Mouse (Mus musculus) WW6 (cell line): ENCODE data around the gene Adamts10.

Source experiments
- DNase-seq: peaks from one replicate; pipeline ENCODE4 v3.0.0-alpha.2; 2013; ENCODE audit warnings: low read depth, low spot score

Gene Adamts10

DNA sequence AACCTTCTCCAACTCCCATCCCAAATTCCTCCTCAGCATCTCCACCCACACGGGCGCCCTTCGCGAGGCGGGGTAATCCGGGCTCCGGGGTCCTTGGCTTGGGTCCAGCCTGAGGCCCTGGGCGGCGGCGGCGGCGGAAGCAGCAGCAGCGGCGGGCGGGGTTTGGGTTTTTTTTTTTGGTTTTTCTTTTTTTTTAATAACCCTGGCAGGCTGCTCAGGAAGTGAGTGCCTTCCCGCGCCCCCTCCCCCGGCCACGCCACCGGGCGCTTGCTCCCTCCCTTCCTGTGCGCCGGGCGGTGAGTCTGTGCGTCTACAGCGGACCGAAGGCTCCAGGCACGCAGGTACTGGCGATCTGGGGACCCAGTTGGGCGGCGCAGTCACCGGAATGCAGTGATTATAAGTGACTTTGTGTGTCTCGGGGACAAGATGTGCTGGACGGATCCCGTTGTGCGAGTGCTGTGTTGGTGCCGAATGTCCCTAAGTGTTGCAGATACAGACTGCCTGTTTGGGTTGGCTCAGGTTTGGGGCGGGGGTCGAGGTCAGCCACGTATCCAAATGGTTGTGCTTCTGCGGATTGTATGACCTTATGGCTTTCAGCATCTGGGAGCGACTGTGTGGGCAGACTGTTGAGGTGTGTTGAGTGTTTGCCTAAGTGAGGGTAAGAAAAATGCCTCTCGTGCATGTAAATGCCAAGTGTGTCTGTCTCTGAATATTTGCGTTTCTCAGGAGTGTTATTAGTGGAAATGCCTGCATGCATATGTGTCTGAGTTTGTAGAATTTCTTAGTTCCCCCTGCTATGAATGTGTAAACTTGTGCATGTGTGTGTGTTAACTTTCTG lies at the start of gene Adamts10:
Gene Adamts10 (plus strand): TSS at position 287 of the 838 bp plus-strand sequence.
- DNase-seq: no peak

DNA sequence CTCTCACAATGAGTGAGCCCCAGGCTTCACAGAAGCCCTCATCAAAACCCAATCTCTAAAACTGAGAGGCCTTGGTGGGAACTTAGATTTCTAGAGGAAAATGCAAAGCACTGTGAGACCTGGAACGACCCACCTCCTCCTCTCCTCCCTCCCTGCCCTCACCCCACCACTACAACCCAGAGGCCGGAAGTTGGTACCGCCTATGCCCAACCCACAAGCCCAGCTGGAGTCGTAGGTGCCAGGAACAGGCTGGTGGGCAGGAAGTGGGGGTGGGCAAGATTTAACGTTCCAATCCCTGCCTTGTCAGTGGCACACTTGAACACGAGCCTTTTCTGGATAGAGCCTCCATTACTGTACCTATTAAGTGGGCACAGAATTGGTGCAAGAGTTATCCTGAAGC lies 40.0 kb upstream of the Adamts10 start:
- DNase-seq: no peak

DNA sequence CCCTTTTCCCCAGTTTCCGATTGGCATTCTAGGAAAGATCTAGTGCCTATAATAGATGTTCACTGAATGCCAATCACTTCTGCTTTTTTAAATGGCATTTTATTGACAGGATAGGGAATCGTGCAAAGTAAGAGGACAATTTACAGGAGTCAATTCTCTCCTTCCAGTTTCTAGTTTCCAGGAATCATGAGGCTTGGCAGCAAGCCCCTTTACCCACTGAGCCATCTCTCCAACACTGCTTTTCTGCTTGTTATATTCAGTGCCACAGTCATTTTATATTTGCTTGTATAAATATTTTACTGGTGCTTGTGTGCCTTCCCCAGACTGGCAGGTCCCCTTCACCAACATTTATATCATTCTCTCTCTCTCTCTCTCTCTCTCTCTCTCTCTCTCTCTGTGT lies 36.8 kb upstream of the Adamts10 start:
- no peak for DNase-seq

DNA sequence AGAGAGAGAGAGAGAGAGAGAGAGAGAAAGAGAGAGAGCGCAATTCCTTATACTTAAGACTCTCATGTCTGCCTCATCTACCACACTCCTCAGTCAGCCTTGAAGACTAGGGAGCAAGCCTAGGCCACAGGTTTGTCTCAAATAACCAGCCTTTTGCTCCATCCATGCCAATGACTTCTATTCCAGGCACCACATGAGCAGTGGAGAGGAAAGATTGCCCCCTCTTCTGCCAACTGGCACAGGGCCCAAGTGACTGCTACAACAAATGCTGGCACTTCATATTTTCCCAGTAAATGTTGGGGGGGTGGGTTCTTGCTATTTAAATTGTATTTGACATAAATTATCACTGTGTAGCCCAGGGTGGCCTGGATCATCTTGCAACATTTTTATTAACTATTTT lies 36.4 kb upstream of the Adamts10 start:
- DNase-seq: no peak

DNA sequence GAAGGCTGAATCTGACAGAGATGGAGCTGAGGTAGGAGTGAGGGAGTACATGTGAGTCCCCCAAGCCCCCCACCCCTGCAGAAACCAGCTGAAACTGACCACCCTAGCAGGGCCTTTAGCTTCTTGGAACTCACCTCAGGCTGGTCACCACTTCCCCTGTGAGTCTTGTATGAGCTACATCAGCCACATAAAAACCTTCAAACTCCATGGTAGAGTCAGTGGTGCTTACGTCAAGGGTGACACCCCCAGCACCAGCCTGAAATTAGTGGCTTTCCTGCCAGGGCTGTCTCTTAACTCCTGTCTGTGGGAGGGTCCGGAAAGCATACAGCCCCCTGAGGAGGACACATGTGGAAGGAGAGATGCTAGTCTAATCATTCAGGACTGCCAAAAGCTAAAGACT lies 32.6 kb upstream of the Adamts10 start:
- no peak for DNase-seq

DNA sequence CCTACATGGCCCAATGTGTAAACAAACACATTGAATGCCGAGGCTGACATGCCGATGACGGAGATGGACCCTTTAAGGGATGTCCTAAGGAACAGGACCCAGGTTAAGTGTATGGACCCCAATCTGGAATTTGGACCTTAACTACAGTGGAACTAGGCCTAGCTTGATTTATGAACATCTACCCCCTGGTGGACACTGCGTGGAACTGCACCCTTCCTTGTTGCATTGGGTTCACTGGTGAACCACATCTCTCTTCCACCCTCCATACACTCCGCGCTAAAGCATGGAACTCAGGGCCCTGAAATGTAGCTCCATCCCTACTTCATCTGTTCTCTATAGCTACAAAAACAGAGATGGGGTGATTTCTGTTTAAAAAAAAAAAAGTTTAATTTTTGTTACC lies 30.9 kb upstream of the Adamts10 start:
- peak; percentile 45 for DNase-seq

DNA sequence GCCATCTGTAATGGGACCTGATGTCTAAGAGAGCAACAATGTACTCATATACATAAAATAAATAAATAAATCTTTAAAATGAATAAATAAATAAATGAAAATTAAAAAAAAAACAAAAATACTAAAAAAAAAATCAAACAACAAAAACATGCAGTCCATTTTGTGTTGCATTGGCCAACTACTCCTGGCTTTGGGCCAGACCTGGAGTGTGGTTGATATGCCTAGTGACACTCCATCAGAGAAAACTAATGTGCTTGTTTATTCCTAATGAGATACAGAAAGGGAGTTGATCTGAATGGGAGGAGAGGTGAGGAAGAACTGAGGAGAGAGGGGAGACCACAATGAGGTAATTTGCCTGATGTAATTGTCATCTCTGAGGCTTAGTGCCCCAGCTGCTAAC lies 29.4 kb upstream of the Adamts10 start:
- no peak for DNase-seq

DNA sequence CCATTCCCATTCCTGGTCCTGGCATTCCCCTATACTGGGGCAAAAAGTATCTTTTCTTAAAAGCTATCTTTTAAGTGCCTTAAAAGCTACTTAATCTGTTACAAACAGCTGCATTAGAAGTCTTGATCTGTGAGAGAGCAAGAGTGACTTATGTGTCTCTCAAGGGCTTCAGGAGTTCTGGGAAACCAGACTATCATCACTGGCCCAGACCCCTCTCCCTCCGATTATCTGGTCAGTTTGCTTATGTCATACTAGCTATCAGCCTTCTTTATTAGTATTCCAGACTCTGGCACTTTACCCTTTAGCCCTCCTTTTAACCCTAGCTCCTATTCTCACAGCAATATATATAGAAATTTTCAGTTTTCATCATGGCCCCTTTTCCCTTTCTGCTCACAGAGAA lies 25.1 kb upstream of the Adamts10 start:
- DNase-seq: no peak

DNA sequence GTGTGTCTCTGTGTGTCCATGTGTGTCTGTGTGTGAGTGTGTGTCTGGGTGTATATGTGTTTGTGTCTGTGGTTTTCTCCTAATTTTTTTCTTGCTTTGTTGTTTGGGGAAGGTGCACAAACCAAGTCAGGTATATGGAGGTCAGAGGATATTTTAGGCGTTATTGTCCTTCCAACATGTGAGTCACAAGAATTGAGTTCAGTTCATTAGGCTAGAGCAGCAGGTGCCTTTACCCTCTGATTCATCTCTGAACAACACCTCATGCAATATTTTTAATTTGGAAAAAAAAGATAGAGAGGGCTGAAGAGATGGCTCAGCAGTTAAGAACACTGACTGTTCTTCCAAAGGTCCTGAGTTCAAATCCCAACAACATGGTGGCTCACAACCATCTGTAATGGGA lies 15.6 kb upstream of the Adamts10 start:
- DNase-seq: no peak

DNA sequence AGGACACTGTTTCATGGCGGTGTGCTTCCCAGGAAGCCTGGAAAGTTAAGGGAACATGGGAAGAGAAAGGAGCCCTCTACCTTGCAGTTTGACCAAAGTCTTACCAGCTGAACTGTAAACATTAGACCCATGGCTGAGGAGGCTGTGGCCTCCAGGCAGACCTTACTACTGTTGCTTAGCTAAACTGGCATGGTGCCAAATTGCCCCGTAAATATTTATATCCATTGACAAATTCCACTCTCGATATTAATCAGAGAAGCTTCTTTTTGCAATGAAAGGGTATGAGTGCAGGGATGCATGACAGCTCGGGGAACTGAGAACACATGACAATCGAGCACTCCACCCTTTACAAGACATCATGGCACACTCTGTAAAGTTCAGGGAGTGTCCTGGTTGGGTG lies 13.8 kb upstream of the Adamts10 start:
- no peak for DNase-seq

DNA sequence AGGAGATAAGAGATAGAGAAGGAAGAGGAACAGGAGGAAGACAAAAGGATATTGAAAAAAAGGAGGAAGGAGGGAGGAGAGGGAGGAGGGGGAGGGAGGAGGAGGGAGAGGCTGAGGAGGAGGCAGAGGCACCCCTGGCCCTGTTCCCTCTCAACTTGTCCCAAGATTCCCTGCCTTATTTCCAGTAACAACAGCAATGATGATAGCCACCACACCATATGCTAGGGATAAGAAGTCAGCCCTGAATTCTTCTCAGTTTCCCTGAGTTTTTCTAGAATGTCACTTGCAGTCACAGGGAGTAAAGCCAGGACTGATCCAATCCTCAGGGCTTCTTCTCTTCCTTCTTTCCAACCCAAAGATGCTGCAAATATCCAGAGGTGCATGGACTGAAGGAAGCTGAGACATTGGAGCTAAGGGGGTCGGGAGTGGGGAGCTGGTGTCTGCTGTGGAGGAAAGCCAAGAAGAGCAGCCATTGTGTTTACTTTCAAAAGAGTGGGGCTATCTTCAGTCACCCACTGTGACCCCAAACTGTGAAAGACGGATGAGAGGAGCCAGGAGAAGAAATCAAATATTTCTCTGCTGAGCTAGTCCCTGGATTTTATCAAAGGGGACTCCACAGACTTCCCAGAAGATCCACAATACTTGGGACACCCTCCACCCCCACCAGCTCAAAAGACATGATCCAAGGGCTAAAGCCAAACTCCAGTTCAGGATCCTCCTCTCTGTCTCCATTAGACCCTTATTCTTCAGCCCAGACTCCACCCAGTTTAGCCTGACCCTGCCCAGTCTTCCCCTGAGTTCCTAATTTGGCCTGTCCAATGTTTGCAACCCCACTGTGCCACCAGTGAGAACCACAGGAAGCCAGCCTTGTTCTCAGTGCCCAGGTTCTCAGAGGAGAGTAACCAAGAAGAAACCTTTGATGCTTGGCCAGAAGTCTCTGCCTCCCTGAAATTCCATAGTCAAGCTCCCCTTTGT lies 11.3 kb upstream of the Adamts10 start:
- no peak for DNase-seq

DNA sequence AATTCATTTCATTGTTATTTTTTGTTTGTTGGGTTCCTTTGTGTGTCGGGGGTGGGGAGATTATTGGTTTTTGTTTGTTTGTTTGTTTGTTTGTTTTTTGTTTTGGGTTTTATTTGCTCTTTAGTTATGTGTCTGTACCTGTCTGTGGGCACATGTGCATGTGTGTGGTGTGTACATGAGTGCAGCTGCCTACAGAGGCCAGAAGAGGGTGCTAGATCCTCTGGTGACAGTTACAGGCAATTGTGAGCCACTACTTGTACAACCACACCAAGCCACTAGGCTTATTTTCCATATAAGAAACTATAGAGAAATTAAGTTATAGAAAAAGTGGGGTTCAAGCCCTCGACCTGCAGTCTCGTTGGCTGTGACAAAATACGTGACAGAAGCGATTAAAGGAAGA lies 10.1 kb upstream of the Adamts10 start:
- no peak for DNase-seq

DNA sequence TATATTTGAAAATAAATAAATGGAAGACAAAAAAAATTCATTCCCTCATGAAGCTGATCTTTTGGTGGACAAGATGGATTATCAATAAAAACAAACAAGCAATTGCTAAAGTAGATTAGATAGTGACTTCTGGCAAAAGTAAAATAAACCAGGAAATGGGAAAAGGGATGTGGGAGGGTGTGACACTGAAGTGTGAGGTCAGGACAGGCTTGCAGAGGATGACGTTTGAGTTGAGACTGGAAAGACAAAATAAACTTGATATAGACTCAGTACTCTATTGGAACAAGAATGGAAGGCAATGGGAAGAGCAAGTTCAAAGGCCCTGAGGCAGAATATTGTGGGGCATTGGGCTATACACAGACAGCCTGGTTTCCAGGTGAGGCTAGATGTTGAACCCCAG lies 3.6 kb upstream of the Adamts10 start:
- DNase-seq: no peak

DNA sequence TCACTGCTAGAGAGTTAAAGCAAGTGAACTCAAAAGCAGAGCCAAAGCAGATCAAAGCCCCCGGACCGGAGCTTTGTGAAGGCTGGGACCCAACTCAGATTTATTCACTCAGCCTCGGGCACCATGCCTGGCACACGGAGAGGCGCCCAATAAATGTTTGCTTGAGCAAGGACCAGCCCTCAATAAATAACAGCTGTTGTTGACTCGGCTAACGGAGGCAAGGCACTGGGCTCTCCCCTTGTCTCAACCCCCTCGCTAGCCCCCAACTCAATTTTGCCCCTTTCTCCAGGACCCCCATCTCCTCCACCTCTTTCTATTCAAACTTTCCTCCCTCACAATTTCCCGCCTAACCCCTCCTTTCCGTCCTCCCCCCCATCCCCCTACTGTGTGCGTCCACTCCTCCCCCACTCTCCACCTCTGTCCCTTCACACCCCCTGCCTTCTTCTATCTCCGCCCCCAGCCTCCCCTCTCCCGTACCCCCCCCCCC lies 530 bp upstream of the Adamts10 start:
- DNase-seq: no peak

DNA sequence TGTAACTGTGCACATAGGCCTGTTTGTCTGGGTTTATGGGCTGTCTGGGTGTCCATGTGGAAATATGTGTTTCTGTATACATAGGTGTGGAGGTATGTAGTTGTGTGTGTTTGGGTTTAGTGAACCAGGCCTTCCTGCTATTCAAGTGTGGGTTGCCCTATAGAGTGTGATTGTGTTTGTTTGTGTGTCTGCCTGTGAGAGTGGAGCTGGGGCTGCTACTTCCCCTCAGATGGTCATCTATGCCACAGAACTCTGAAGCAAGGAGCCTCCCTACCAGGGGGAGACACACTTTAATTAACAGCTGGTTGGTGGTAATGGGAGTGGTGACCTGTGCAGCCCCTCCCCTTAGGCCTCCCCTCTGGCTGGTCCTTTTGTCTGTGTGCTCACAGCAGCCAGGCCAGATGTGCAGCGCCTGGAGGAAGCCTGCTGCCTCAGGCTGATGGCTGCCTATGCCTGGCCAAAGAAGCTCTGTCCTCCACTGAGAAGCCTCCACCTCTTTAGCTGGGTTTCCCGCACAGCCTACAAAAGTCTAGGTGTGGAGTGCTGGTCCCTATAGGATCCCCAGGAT lies 886 bp downstream of the Adamts10 start:
- DNase-seq: no peak

DNA sequence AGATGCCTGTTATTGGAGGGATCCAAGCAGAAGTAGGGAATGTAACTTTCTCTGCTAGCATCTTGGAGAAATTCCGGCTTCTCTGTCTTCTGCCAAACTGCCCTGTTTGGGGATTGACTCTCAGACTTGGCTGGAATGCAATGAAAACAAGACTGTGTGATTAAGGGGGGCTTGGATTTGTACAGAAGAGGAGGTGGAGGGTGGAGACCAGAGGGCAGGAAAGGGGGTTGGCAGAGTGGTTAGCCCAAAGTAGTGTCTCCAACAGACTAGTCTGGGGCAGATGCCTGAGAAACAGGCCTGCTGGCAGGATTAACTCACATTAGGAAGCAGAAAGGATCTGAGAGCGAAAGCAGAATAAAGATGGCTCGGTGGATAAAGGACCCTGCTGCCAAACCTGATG lies 2.5 kb downstream of the Adamts10 start:
- no peak for DNase-seq

DNA sequence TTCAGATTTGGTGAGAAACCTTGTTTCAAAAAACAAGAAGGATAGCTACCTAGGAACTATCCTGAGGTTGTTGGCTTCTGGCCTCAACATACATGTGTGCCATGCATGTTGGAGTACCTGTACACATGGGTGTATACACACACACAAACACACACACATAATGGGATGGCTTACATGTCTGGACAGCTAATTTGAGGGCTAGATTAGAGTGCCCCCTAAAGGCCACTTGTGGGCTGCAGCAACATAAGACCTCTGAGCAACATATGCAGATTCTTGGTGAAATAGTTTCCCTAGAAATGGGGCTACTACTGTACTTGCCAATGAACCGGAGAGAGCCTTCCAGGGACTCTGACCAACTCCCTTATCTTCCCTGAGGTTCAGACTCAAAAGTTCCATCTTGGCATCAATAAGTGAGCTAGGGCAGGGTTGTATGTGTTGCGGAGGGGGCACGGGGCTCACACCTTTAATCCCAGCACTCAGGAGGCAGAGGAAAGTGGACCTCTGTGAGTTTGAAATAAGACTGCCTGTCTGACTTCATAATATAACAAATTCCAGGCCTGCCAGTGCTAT lies 15.2 kb downstream of the Adamts10 start:
- no peak for DNase-seq

DNA sequence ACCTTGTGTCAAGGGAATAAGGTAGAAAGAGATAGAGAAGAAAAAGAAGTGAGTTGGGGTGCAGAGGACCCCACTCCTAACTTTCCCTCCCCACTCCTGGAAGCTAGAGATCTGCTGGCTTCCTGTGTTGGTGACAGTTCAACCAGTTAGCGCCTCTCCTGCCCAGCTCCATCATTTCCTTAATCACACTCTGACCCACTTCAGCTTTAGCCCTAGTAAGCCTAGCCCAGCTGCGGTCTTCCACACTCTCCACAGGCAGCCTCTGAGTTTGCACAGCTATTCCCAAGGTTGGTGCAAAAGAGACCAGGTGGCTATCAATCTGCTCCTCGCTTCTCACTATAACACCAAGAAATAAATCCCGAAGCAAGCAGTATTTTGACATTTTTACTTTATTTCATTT lies 15.9 kb downstream of the Adamts10 start:
- DNase-seq: no peak

DNA sequence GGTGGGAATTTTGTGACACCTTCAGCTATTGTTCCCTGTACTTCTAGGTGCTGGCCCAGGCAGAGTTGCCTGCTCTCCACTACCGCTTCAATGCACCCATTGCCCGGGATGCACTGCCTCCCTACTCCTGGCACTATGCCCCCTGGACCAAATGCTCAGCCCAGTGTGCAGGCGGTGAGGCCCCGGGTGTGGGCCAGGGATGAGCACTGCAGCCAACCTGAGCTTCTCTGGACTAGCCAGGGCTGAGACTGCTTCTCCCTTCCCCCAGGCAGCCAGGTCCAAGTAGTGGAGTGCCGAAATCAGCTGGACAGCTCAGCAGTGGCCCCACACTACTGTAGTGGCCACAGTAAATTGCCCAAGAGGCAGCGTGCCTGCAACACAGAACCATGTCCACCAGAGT lies 25.2 kb downstream of the Adamts10 start:
- DNase-seq: no peak

DNA sequence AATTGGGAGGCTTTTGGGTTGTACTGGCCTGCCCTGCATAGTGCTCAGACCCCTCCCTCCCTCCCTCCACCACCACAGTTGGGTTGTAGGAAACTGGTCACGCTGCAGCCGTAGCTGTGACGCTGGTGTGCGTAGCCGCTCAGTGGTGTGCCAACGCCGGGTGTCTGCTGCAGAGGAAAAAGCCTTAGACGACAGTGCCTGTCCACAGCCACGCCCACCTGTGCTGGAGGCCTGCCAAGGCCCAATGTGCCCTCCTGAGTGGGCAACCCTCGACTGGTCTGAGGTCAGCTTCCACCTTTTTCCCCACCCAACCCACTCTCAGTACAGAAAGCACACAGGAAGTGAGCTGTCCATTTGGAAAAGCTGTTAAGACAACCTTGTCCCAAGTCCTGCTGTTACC lies 26.4 kb downstream of the Adamts10 start:
- DNase-seq: no peak

DNA sequence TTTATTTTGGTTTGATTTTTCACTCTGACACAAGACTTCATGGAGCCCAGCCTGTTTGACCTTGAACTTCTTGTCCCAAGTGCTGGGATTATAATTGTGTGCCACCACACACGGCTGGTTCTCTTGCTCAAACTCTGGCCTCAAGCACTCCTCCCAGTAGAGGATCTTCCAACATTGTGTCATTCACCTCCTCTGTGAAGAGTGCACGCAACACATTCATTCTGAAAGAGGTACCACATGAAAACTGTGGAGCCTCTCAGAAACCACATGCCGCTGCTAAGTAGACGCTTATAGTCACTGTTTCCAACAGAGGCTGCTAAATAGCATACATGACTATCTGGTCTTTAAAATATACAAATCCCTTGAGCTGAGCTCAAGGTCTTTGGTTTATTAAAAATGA lies 28.1 kb downstream of the Adamts10 start:
- DNase-seq: no peak

DNA sequence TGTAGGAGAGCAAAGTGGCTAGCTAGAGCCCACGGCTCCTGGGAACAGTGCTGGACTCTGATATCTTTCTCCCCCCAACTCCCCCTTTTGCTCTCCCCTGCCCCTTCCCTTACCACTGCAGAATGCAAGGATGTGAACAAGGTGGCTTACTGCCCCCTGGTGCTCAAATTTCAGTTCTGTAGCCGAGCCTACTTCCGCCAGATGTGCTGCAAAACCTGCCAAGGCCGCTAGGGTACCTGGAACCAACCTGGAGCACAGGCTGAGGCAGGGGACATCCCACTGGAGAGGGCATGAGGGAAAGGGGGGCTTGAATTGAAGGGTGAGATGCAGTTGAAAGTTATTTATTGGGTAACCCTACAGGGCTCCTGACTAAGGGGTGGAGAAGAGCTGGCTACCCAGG lies 29.0 kb downstream of the Adamts10 start:
- DNase-seq: peak; percentile 55
